Mouse (Mus musculus) embryonic stem cell, embryonic (primary cell): ENCODE measurements at regions not wholly inside any gene's neighbourhood (a gene's known extent, or its start where the extent isn't known, plus 50 kb on each side); places are given as distances from the start of the nearest gene placed in this dataset.

Experiments
- CTCF ChIA-PET, 4 experiments: fragments of 300-600 bp in 2 of 4; fragments of 350-600 bp in 2 of 4; sonication (Branson Sonifier 250); formaldehyde crosslinking; loops; one replicate each; lab custom pipeline; 2022; ENCODE audit warnings: inconsistent platforms in 2 of 4; lab: Charles Lee
- POLR2A ChIA-PET, 4 experiments: fragments of 300-600 bp in 2 of 4; fragments of 350-600 bp in 2 of 4; sonication (Branson Sonifier 250); formaldehyde crosslinking; loops; one replicate each; lab custom pipeline; 2022; ENCODE audit warnings: antibody characterized with exemption in 4 of 4, inconsistent platforms in 1 of 4; lab: Charles Lee

DNA sequence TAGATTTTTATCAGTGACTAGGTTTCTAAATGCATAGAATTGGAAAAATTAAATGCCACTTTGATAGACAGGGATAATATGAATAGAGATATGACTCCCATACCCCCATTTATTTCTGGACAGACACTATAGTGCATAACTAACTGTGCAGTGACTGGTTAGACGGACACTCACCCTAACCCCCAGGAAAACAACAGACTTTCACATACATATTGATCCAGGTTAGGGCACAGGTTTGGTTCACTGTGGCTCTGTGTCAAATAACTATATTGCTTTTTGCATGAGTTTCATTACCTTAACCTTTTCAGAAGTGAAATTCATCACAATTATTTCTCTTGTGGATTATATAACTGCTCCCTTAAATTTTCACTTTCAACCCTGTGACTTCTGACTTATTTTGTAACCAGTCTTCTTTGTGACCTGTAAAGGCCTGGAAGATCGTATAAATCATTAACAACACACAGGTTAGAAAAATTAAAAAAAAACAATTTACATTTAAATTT, 155.6 kb upstream of the Cypt12 start:
- POLR2A ChIA-PET: interaction anchor here in 1 of 4 experiments (0.6 kb wide), 1 partner anchor 1030 kb away, joined by 6 read pairs; no protein-coding TSS in a partner anchor
- CTCF ChIA-PET: no interaction called here

DNA sequence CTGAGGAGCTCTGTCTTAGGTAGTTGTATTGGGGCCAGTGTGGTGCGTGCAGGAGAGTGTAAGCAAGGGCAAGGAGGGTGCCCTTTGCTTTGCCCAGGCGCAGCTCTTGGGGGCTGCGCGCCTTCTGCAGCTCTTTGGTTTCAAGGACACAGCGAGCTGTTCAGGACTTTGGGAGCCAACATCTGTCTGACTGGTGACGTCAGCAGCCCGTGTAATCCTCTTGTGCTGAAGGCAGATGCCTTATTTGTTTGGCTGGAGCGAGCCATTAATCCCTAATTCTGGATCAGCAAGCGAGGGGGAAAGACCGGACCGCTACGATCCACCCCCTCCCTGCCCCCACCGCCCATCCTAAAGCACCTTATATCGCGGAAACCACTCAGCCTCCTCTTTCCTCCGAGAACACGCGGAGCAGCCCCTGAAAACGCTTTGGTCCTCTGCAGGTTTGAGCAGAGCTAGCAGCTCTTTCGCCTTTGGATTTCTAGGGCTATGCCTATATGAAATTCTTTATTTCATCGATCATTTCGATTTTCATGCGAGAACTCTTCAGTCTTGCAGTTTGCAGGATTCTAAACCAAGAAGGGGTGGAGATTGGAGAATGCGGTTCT, 154.5 kb upstream of the Cypt12 start:
- POLR2A ChIA-PET: no interaction called here
- CTCF ChIA-PET: no interaction called here

GRCm38 (mm10) chr3:17794251-17795061, 153.8 kb upstream of the Cypt12 start:
- CTCF ChIA-PET: no interaction called here
- POLR2A ChIA-PET: no interaction called here

- CTCF ChIA-PET: interaction anchor here in 1 of 4 experiments (0.7 kb wide), 1 partner anchor 820 kb away, joined by 3 read pairs; no protein-coding TSS in a partner anchor
- POLR2A ChIA-PET: no interaction called here
These were observed 152.6 kb upstream of the Cypt12 start for GRCm38 (mm10) chr3:17795271-17796260.

DNA sequence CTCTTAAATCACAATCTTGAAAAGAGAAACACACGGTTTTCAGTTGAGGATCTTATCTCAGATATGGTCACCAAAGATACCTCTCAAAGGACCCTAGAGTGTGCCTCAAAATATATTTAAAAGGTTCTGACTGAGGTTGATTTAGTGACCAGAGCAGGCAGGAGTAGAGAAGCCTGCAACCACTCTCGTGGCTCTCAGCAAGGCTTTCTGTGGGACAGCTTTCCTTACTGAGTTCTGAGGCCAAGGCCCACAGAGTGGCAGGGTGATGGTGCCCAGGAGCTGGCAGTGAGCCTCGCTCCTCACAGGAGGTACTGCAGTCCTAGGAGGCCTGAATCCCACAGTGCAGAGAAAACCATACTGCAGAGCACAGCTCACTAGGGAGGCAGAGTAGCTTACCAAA, 151.4 kb upstream of the Cypt12 start:
- POLR2A ChIA-PET: no interaction called here
- CTCF ChIA-PET: interaction anchor here in 1 of 4 experiments (0.7 kb wide), 1 partner anchor 1519 kb away, joined by 8 read pairs; no protein-coding TSS in a partner anchor

- ChIA-PET POLR2A (interaction anchor here in 1 of 4 experiments (1.3 kb wide), 1 partner anchor 11 kb away, joined by 3 read pairs; no protein-coding TSS in a partner anchor), CTCF (interaction anchor here (0.5 to 1.6 kb wide), 11 partner anchors 9 to 1332 kb away, joined by 3 to 7 read pairs (median 3); no protein-coding TSS in a partner anchor)
These were observed 149.8 kb upstream of the Cypt12 start for GRCm38 (mm10) chr3:17798399-17798798.

DNA sequence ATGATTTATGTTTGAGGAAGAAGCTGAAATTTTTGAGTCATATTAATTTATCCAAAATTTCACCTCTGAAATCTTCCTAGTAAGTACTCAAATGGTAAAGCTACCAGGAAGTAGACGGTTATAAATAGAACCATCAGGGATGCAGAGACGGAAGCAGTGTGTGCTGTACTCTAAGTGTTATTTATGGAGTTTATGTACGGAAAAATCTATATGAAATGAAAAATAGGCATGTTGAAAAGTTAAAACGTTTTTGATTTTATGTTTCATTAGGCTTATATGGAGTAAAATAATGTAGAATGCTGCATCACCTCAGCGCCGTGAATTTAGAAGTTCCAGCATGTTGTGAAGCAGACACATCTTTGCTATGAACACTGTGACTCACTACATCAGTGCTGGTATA, 149.1 kb upstream of the Cypt12 start:
- CTCF ChIA-PET: interaction anchor here (0.6 to 1.6 kb wide), 9 partner anchors 9 to 1333 kb away, joined by 3 to 7 read pairs (median 4); no protein-coding TSS in a partner anchor
- POLR2A ChIA-PET: interaction anchor here in 1 of 4 experiments (1.3 kb wide), 1 partner anchor 11 kb away, joined by 3 read pairs; no protein-coding TSS in a partner anchor

GRCm38 (mm10) chr3:17800810-17801209, 147.4 kb upstream of the Cypt12 start:
- POLR2A ChIA-PET: no interaction called here
- CTCF ChIA-PET: no interaction called here

DNA sequence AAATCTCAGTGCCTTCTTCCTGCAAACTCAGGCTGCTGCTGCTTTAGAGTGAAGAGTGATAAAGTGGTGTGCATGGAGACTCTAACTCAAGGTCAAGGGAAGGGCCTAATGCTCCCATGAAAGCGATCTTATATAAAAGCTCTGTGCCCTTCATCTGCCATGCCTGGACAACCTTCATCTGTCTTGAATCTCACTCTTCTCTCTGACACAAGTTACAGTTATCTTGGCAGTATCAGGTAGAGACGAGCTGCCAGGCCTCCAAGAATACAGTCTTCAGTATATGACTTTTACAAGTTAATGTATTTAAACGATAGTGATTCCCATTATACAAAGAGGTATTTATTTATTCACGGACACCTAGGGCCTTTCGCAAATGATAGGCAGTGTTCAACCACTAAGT, 146.7 kb upstream of the Cypt12 start:
- ChIA-PET POLR2A (no interaction called here), CTCF (no interaction called here)

GRCm38 (mm10) chr3:17805185-17805584, 143.0 kb upstream of the Cypt12 start:
- POLR2A ChIA-PET: no interaction called here
- CTCF ChIA-PET: no interaction called here

GRCm38 (mm10) chr3:17811290-17811689, 136.9 kb upstream of the Cypt12 start:
- ChIA-PET CTCF (interaction anchor here in 1 of 4 experiments (0.6 kb wide), 1 partner anchor 314 kb away, joined by 5 read pairs; no protein-coding TSS in a partner anchor), POLR2A (interaction anchor here in 1 of 4 experiments (0.6 kb wide), 1 partner anchor 1346 kb away, joined by 3 read pairs; no protein-coding TSS in a partner anchor)

DNA sequence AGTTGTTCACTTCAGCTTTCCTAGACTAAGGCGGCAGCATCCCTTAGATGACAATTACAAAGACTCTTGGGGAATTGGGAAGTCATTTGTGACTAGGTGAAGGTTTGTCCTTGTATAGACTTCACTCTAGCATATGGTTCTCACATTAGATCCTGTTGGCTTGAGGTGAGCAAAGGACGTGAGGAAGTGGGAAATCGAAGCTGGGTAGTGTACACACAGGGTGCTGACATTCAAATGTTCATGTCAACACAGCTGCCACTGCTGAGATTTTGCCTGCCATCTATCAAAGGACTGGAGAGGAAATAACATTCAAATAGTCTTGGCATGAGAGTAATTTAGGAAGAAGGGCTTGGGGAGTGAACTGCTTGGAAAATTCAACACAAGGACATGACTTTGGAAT, 124.0 kb upstream of the Cypt12 start:
- POLR2A ChIA-PET: no interaction called here
- CTCF ChIA-PET: interaction anchor here in 1 of 4 experiments (0.6 to 0.7 kb wide), 2 partner anchors 10 to 655 kb away, joined by 3 read pairs; no protein-coding TSS in a partner anchor

DNA sequence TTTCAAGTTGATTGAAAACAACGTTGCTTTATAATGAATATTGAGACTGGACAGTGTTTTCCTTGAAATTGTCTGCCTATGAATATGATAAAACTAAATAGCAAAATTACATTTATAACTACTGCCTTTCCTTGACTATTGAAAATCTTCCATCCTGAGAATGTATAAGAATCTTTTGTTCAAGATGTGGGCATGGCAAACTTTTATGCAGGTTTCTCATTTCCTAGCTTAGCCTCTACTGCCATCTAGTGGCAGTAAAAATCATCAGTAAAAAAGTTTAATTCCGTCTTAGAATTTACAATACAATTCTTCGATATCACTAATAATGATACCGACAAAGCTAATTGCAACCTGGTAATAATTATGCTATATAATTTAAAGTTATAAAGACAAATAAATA, 123.5 kb upstream of the Cypt12 start:
- ChIA-PET CTCF (interaction anchor here in 1 of 4 experiments (0.6 to 0.7 kb wide), 2 partner anchors 9 to 654 kb away, joined by 3 read pairs; no protein-coding TSS in a partner anchor), POLR2A (no interaction called here)

DNA sequence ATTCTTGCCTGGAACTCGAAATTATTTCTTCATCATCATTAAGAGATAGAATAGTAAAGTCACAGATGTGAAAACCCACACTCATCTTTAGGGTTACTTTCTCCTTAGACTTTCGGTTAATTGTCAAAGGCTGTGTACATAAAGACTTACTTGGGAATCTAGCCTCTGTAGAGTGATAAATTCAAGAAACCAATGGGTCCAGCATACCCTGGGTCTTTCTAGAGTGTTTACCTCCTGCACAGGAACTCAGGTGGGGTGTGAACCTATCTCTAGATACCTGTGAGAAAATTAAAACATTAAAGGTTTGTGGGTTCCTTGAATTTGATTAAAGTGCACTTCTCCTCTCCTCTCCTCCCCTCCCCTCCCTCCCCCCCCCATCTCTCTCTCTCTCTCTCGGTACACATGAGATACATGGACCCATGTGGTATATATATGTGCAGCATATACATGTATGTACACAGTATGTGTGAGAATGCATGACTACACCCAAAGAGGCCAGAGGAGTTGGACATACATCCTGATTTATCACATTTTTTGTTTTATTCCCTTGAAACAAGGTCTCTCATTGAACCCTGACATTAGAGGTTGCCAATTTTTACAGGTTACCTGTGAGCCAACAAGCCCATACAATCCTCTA, 122.8 kb upstream of the Cypt12 start:
- ChIA-PET CTCF (no interaction called here), POLR2A (no interaction called here)

GRCm38 (mm10) chr3:17834706-17835105, 113.5 kb upstream of the Cypt12 start:
- ChIA-PET CTCF (interaction anchor here (0.5 to 1.3 kb wide), 12 partner anchors 10 to 1368 kb away, joined by 3 to 9 read pairs (median 3); no protein-coding TSS in a partner anchor), POLR2A (no interaction called here)

GRCm38 (mm10) chr3:17847609-17848008, 100.6 kb upstream of the Cypt12 start:
- ChIA-PET POLR2A (no interaction called here), CTCF (interaction anchor here in 2 of 4 experiments (0.8 to 1.5 kb wide), 2 partner anchors 13 kb away, joined by 3 to 4 read pairs; no protein-coding TSS in a partner anchor)

DNA sequence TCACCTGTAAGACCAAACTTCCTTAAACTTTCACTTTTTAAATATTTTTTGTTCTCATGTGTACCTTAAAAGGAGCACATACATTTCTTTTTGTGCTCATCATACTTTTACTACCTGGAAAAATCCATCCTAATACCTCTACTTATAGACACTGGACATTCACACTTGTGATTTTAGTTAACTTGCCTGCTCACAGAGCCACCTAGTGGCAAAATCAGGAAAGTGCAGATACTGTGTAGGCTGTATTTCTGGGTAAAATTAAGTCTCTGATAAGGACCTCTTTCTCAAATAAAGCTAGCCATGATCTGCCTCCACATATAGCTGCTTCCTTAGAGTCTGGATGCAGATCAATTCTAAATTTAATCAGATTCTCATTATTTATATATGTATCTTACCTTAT, 100.0 kb upstream of the Cypt12 start:
- CTCF ChIA-PET: interaction anchor here in 2 of 4 experiments (1.0 to 1.5 kb wide), 2 partner anchors 13 to 14 kb away, joined by 3 to 4 read pairs; no protein-coding TSS in a partner anchor
- POLR2A ChIA-PET: no interaction called here

- CTCF ChIA-PET: no interaction called here
These were observed 85.8 kb upstream of the Cypt12 start for GRCm38 (mm10) chr3:17862367-17862766.

More at GRCm38 (mm10) chr3:17862367-17862766, 85.8 kb upstream of the Cypt12 start:
- POLR2A ChIA-PET: interaction anchor here in 1 of 4 experiments (1.0 kb wide), 1 partner anchor 40 kb away, joined by 3 read pairs; no protein-coding TSS in a partner anchor
